Mouse (Mus musculus) erythroblast, embryonic 14.5 days (primary cell): ENCODE data around the gene Gm47955.

Experiments used
- GATA1 ChIP-seq: IDR thresholded peaks from 2 replicates; pipeline ENCODE4 v1.6.1; 2012; ENCODE audit warnings: low read length, inconsistent platforms, mixed read lengths
- TAL1 ChIP-seq: IDR thresholded peaks from 3 replicates; pipeline ENCODE4 v1.6.1; 2012; ENCODE audit warnings: low read length, inconsistent platforms, mixed read lengths

DNA sequence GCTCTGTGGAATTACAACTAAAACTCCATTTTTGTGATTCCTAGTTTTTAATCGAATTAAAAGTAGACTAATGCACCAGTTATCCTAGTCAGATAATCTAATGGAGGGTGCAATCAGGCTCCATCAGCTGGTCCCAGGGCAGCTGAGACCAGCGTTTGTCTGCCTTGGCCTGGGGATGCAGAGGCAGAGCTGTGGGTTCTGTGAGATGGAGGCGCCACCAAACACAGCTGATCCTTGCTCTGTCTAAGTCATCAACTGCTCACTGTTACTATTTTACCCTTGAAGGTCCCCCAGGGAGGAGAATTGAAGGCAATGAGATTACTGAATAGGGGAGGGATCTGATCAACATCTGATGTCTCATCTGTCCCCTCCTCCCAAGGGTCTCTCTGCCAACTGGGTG lies 6.3 kb downstream of the Gm47955 start:
- TF ChIP-seq GATA1 (no peak), TAL1 (no peak)
